Mouse (Mus musculus): ENCODE measurements around the gene Tmprss11e. TPM values are rescaled to one million over a fixed set of nuclear protein-coding genes. Genes with fewer than 3 reads are reported as not detected.

Tmprss11e gene
- polyA plus RNA-seq, 1 experiment from 2014 or later: not detected

- ATAC-seq (ENCODE audit: low FRiP score, low TSS enrichment): no peak
These were observed 23.5 kb upstream of the Tmprss11e start for GRCm38 (mm10) chr5:86769015-86769658.

GRCm38 (mm10) chr5:86742796-86743195, 2.8 kb downstream of the Tmprss11e start:
- Histone ChIP-seq H3K36me3 (ENCODE audit: insufficient read depth, low read length) (no peaks in the 10 kb centered on the region), H3K4me3 (ENCODE audit: low read length) (no peak overlapping the region), H3K9ac (replicated peaks; ENCODE audit: low read length) (no peak overlapping the region), H3K4me1 (ENCODE audit: insufficient read depth, low read length) (no peaks in the 10 kb centered on the region), H3K27ac (ENCODE audit: low read length) (no peak overlapping the region), H3K27me3 (ENCODE audit: insufficient read depth, low read length) (no peaks in the 10 kb centered on the region), H3K4me2 (replicated peaks; ENCODE audit: low read depth, low read length) (no peak overlapping the region), H3K9me3 (ENCODE audit: low read length) (no peaks in the 10 kb centered on the region)
- no peak for ATAC-seq (ENCODE audit: low FRiP score, low TSS enrichment)
- WGBS: 74% methylated on average over 3 of the region's 3 CpGs

More at GRCm38 (mm10) chr5:86769015-86769658, 23.5 kb upstream of the Tmprss11e start:
- Histone ChIP-seq H3K4me1 (ENCODE audit: insufficient read depth, low read length) (no peaks in the 10 kb centered on the region), H3K27me3 (ENCODE audit: insufficient read depth, low read length) (no peaks in the 10 kb centered on the region), H3K9ac (replicated peaks; ENCODE audit: low read length) (no peak overlapping the region), H3K27ac (ENCODE audit: low read length) (no peak overlapping the region), H3K9me3 (ENCODE audit: low read length) (no peaks in the 10 kb centered on the region), H3K4me2 (replicated peaks; ENCODE audit: low read depth, low read length) (no peak overlapping the region), H3K36me3 (ENCODE audit: insufficient read depth, low read length) (no peaks in the 10 kb centered on the region), H3K4me3 (ENCODE audit: low read length) (no peak overlapping the region)
- 41% methylated on average over 3 of the region's 3 CpGs for WGBS

GRCm38 (mm10) chr5:86741146-86741545, 4.5 kb downstream of the Tmprss11e start:
- Histone ChIP-seq H3K36me3 (ENCODE audit: insufficient read depth, low read length) (no peaks in the 10 kb centered on the region), H3K4me1 (ENCODE audit: insufficient read depth, low read length) (no peaks in the 10 kb centered on the region), H3K9me3 (ENCODE audit: low read length) (no peaks in the 10 kb centered on the region), H3K27me3 (ENCODE audit: insufficient read depth, low read length) (no peaks in the 10 kb centered on the region), H3K9ac (replicated peaks; ENCODE audit: low read length) (no peak overlapping the region), H3K4me2 (replicated peaks; ENCODE audit: low read depth, low read length) (no peak overlapping the region), H3K4me3 (ENCODE audit: low read length) (no peak overlapping the region), H3K27ac (ENCODE audit: low read length) (no peak overlapping the region)
- WGBS: 70% methylated on average over 5 of the region's 5 CpGs
- peak; percentile 73; the same call in 1 of the 2 replicates for ATAC-seq (ENCODE audit: low FRiP score, low TSS enrichment)

- Histone ChIP-seq H3K9ac (replicated peaks; ENCODE audit: low read length) (no peak overlapping the region), H3K4me1 (ENCODE audit: insufficient read depth, low read length) (no peaks in the 10 kb centered on the region), H3K4me2 (replicated peaks; ENCODE audit: low read depth, low read length) (no peak overlapping the region), H3K27ac (ENCODE audit: low read length) (no peak overlapping the region), H3K4me3 (ENCODE audit: low read length) (no peak overlapping the region), H3K27me3 (ENCODE audit: insufficient read depth, low read length) (no peaks in the 10 kb centered on the region), H3K9me3 (ENCODE audit: low read length) (no peaks in the 10 kb centered on the region), H3K36me3 (ENCODE audit: insufficient read depth, low read length) (no peaks in the 10 kb centered on the region)
- 73% methylated on average over 2 of the region's 2 CpGs for WGBS
- no peak for ATAC-seq (ENCODE audit: low FRiP score, low TSS enrichment)
These were observed 9.8 kb downstream of the Tmprss11e start for GRCm38 (mm10) chr5:86735808-86736207.

DNA sequence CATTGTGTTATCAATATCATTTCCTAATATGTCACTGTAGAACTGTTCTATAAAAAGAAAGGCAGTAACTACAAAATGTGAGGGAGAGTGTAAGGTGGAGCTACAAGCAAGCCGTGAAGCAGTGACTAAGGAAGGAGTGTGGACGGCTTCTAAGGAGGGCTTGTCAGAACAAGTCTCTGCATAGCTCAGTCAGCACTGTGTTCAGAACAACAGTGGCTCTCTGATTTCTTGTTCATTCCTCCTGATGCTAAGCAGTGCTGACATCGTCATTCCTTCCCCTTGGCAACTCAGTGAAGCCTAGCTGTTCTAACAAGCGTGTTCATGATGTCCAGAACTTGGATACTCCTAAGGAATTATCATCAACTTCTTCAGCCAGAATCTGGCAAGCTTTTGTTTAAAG, 15.0 kb downstream of the Tmprss11e start:
- ATAC-seq (ENCODE audit: low FRiP score, low TSS enrichment): no peak
- no peaks in the 10 kb centered on the region for H3K4me1 ChIP-seq (ENCODE audit: insufficient read depth, low read length)
- H3K27me3 ChIP-seq (ENCODE audit: insufficient read depth, low read length): no peaks in the 10 kb centered on the region
- H3K9me3 ChIP-seq (ENCODE audit: low read length): no peaks in the 10 kb centered on the region
- no peak overlapping the region for H3K4me2 ChIP-seq (replicated peaks; ENCODE audit: low read depth, low read length)
- H3K27ac ChIP-seq (ENCODE audit: low read length): no peak overlapping the region
- WGBS: 68% methylated on average over 4 of the region's 4 CpGs
- H3K4me3 ChIP-seq (ENCODE audit: low read length): no peak overlapping the region
- no peaks in the 10 kb centered on the region for H3K36me3 ChIP-seq (ENCODE audit: insufficient read depth, low read length)
- no peak overlapping the region for H3K9ac ChIP-seq (replicated peaks; ENCODE audit: low read length)

DNA sequence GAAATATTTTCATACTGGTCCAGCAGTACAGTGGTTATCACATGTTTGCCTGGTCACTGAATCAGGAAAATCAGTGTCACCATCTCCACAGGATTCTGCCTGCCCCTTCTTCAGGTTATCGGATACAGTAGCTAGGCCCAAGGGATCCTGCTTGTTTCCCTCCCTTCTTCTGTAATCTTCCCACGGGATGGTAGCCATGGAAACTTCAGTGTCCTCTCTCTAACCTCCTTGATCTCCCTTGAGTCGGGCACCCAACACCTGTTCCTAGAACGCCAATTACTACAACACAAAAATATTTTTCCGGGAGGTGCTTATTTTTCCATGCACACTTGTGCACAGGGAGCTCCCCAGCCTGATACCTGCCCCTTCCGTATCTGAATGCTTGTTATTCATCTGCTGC, 17.0 kb downstream of the Tmprss11e start:
- no peak overlapping the region for H3K27ac ChIP-seq (ENCODE audit: low read length)
- H3K36me3 ChIP-seq (ENCODE audit: insufficient read depth, low read length): no peaks in the 10 kb centered on the region
- H3K4me3 ChIP-seq (ENCODE audit: low read length): no peak overlapping the region
- no peak for ATAC-seq (ENCODE audit: low FRiP score, low TSS enrichment)
- H3K27me3 ChIP-seq (ENCODE audit: insufficient read depth, low read length): no peaks in the 10 kb centered on the region
- no peak overlapping the region for H3K4me2 ChIP-seq (replicated peaks; ENCODE audit: low read depth, low read length)
- H3K9me3 ChIP-seq (ENCODE audit: low read length): no peaks in the 10 kb centered on the region
- no peak overlapping the region for H3K9ac ChIP-seq (replicated peaks; ENCODE audit: low read length)
- 76% methylated on average over 6 of the region's 6 CpGs for WGBS
- H3K4me1 ChIP-seq (ENCODE audit: insufficient read depth, low read length): no peaks in the 10 kb centered on the region

- H3K36me3 ChIP-seq (ENCODE audit: insufficient read depth, low read length): no peaks in the 10 kb centered on the region
- no peak overlapping the region for H3K27ac ChIP-seq (ENCODE audit: low read length)
- no peak overlapping the region for H3K4me3 ChIP-seq (ENCODE audit: low read length)
- no peak for ATAC-seq (ENCODE audit: low FRiP score, low TSS enrichment)
- no peaks in the 10 kb centered on the region for H3K27me3 ChIP-seq (ENCODE audit: insufficient read depth, low read length)
- no peak overlapping the region for H3K4me2 ChIP-seq (replicated peaks; ENCODE audit: low read depth, low read length)
- no peaks in the 10 kb centered on the region for H3K4me1 ChIP-seq (ENCODE audit: insufficient read depth, low read length)
- no peak overlapping the region for H3K9ac ChIP-seq (replicated peaks; ENCODE audit: low read length)
- 65% methylated on average over 9 of the region's 9 CpGs for WGBS
- H3K9me3 ChIP-seq (ENCODE audit: low read length): no peaks in the 10 kb centered on the region
These were observed 18.6 kb downstream of the Tmprss11e start for GRCm38 (mm10) chr5:86727033-86727432.

GRCm38 (mm10) chr5:86725021-86725420, 20.6 kb downstream of the Tmprss11e start:
- H3K4me1 ChIP-seq (ENCODE audit: insufficient read depth, low read length): no peaks in the 10 kb centered on the region
- H3K27ac ChIP-seq (ENCODE audit: low read length): no peak overlapping the region
- no peaks in the 10 kb centered on the region for H3K27me3 ChIP-seq (ENCODE audit: insufficient read depth, low read length)
- no peak for ATAC-seq (ENCODE audit: low FRiP score, low TSS enrichment)
- no peak overlapping the region for H3K4me2 ChIP-seq (replicated peaks; ENCODE audit: low read depth, low read length)
- no peaks in the 10 kb centered on the region for H3K9me3 ChIP-seq (ENCODE audit: low read length)
- no peak overlapping the region for H3K9ac ChIP-seq (replicated peaks; ENCODE audit: low read length)
- no peak overlapping the region for H3K4me3 ChIP-seq (ENCODE audit: low read length)
- no peaks in the 10 kb centered on the region for H3K36me3 ChIP-seq (ENCODE audit: insufficient read depth, low read length)

- no peak overlapping the region for H3K4me2 ChIP-seq (replicated peaks; ENCODE audit: low read depth, low read length)
- H3K4me3 ChIP-seq (ENCODE audit: low read length): no peak overlapping the region
- no peaks in the 10 kb centered on the region for H3K36me3 ChIP-seq (ENCODE audit: insufficient read depth, low read length)
- H3K4me1 ChIP-seq (ENCODE audit: insufficient read depth, low read length): no peaks in the 10 kb centered on the region
- H3K9ac ChIP-seq (replicated peaks; ENCODE audit: low read length): no peak overlapping the region
- H3K27me3 ChIP-seq (ENCODE audit: insufficient read depth, low read length): no peaks in the 10 kb centered on the region
- H3K27ac ChIP-seq (ENCODE audit: low read length): no peak overlapping the region
- no peaks in the 10 kb centered on the region for H3K9me3 ChIP-seq (ENCODE audit: low read length)
- 72% methylated on average over 2 of the region's 2 CpGs for WGBS
- ATAC-seq (ENCODE audit: low FRiP score, low TSS enrichment): no peak
These were observed 22.7 kb downstream of the Tmprss11e start for GRCm38 (mm10) chr5:86722820-86723460.

DNA sequence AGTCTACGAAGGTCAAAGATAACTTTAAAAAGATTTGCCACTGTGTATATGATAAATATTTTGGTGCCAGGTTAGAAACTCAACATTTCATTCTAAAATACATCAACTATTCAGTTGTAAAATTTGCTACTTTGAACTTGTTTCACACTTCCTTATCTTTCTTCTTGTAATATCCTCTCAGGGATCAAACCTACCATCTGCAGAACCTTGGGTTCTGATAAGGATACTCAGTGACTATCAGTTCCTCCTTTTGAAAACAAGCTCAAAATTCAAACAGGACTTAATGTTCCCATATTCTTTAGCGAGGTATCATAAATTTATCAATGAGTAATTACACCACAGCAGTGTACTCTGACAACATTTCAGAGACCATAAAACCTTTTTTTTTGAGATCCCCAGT, 30.6 kb downstream of the Tmprss11e start:
- Histone ChIP-seq H3K9me3 (ENCODE audit: low read length) (no peaks in the 10 kb centered on the region), H3K27me3 (ENCODE audit: insufficient read depth, low read length) (no peaks in the 10 kb centered on the region), H3K9ac (replicated peaks; ENCODE audit: low read length) (no peak overlapping the region), H3K4me2 (replicated peaks; ENCODE audit: low read depth, low read length) (no peak overlapping the region), H3K27ac (ENCODE audit: low read length) (no peak overlapping the region), H3K4me1 (ENCODE audit: insufficient read depth, low read length) (no peaks in the 10 kb centered on the region), H3K4me3 (ENCODE audit: low read length) (no peak overlapping the region), H3K36me3 (ENCODE audit: insufficient read depth, low read length) (no peaks in the 10 kb centered on the region)
- 88% methylated on average over 2 of the region's 2 CpGs for WGBS
- ATAC-seq (ENCODE audit: low FRiP score, low TSS enrichment): no peak
